9 mouse cellular contexts compared by ENCODE assay signal in the genomic region with DNA sequence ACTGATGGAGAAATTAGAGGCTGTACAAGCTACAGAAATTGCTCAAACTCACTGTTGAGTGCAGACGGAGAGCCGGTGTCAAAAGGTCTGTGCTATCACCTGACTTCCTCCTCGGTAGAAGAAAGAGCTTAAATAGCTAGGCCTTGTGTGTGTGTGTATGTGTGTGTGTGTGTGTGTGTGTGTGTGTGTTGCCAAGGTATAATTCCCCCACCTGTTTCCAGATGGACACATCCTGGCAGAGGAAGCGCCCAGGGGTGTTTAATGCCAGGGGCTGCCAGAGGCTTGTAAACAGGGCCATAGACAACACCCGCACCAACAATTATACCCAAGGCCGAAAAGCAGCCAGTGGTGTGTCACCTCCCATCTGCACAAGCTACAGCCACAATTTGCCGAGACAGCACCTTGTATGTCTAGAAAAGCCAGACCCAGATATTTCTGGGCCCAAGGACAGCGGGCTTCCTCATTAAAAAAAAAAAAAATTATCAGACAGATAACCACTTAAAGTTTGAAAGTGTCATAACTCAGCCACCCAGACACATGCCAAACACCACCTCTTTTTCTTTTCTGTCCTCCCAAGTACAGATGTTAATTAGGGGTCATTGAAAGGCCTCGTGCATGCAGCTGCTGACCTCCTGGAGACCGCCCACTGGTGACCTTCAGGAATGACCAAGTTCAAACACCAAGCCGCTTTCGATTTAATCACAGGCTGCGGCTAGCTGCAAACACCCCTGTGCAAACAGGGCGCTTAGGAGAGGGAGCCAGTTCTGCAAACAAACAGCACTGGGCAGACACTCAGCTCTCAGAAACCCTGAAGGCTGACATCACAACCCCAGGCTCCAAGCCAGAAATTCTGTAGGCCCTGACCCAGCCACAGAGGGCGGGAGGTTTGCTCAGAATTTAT.
DNase-seq lines count a peak whose midpoint lies in the region; ATAC-seq lines count a peak whose summit lies in the region.
"Had no signal": no experiment of that assay in that cellular context is flagged by ENCODE, and none has a peak within 500 bp of the region (broad histone marks: within the 10 kb centered on the region; RNA-seq: fewer than 3 reads in every experiment).

No protein-coding gene starts in this region.

- H3K4me1 ChIP-seq in heart, embryonic 11.5 days (ENCODE audit: control insufficient read depth, insufficient read depth, low read length): peaks cover 6% of the 10 kb centered on the region; the same call in 1 of the 2 replicates
- peaks cover 18% of the 10 kb centered on the region for H3K4me1 ChIP-seq in limb, embryonic 12.5 days (replicated peaks)

- no peak for ATAC-seq in heart, embryonic 11.5 days (replicated peaks; ENCODE audit: insufficient number of reproducible peaks, low FRiP score, low TSS enrichment)
- no peak for ATAC-seq in limb, embryonic 12.5 days (ENCODE audit: insufficient number of reproducible peaks, insufficient read depth, low FRiP score, low TSS enrichment, low read depth)

- no peak overlapping the region for H3K27ac ChIP-seq in heart, embryonic 11.5 days (ENCODE audit: low read depth, low read length)
- H3K27ac ChIP-seq in limb, embryonic 12.5 days: 0 out of 2 replicates have a peak overlapping the region, but pooled peaks have one; percentile 7

- H3K4me2 ChIP-seq in heart, embryonic 11.5 days: no peak overlapping the region
- no peak overlapping the region for H3K4me2 ChIP-seq in limb, embryonic 12.5 days

- peak; percentile 98 for DNase-seq in heart, adult 11 months
- peak; percentile 40 for DNase-seq in brain, adult 2 months (ENCODE audit: low read depth, low spot score)
- DNase-seq in heart, postnatal 36 days: peak; percentile 64 to 68
- DNase-seq in ovary, postnatal 14 days (ENCODE audit: low spot score): peak; percentile 49
- no peak for DNase-seq in B cell, adult 2 months
- no peak for DNase-seq in spleen, postnatal 36 days (ENCODE audit: low spot score in 2 of 2)

- no peak overlapping the region for H3K4me3 ChIP-seq in heart, embryonic 11.5 days (ENCODE audit: low read depth, low read length)
- H3K4me3 ChIP-seq in limb, embryonic 12.5 days (replicated peaks): no peak overlapping the region

- no peaks in the 10 kb centered on the region for H3K36me3 ChIP-seq in heart, embryonic 11.5 days (ENCODE audit: control insufficient read depth, insufficient read depth, low read length)
- H3K36me3 ChIP-seq in limb, embryonic 12.5 days: no peaks in the 10 kb centered on the region
- H3K36me3 ChIP-seq: G1E had no signal

- H3K9ac ChIP-seq in heart, embryonic 11.5 days (ENCODE audit: low read depth, low read length): no peak overlapping the region
- H3K9ac ChIP-seq in limb, embryonic 12.5 days (replicated peaks): no peak overlapping the region

- intact Hi-C loops in heart, postnatal 36 days (cut with DNase I): loop anchor here (5.0 kb wide), 1 partner anchor 188 kb away; a partner anchor contains a TSS

- no peaks in the 10 kb centered on the region for H3K9me3 ChIP-seq in heart, embryonic 11.5 days (replicated peaks; ENCODE audit: control insufficient read depth, low read length)
- peaks cover 13% of the 10 kb centered on the region; the same call in 1 of the 2 replicates for H3K9me3 ChIP-seq in limb, embryonic 12.5 days

- WGBS in heart, embryonic 11.5 days (ENCODE audit: insufficient replicate concordance): 57% methylated on average over 15 of the region's 15 CpGs
- WGBS in limb, embryonic 12.5 days: 44% methylated on average over 15 of the region's 15 CpGs

- H3K27me3 ChIP-seq in heart, embryonic 11.5 days (ENCODE audit: control insufficient read depth, insufficient read depth, low read length): no peaks in the 10 kb centered on the region
- H3K27me3 ChIP-seq in limb, embryonic 12.5 days: no peaks in the 10 kb centered on the region

Comparison
In these comparisons a context has a peak if more than half of its experiments do, and no peak if none do; other contexts are left out.
1. DNase-seq: peak in heart, adult 11 months (single experiment), brain, adult 2 months (single experiment), heart, postnatal 36 days (2 of 2) and ovary, postnatal 14 days (single experiment); none in B cell, adult 2 months (0 of 2) and spleen, postnatal 36 days (0 of 2).